Mouse (Mus musculus): Measurements from ENCODE around the gene Pus7.

GRCm38 (mm10) chr5:23788390-23788830 is 4.9 kb upstream of the Pus7 start:
- no peak for TF ChIP-seq CTCF (IDR thresholded peaks at IDR 0.05; ENCODE audit: borderline replicate concordance, extremely low read depth, insufficient read depth, insufficient read length)
- no peak for TF ChIP-seq POLR2A (IDR thresholded peaks at IDR 0.05; ENCODE audit: borderline replicate concordance, extremely low read depth, insufficient read depth, insufficient read length, poor library complexity, severe bottlenecking)
